Mouse (Mus musculus) kidney, adult 2 months (tissue): ENCODE measurements around the gene Egfl8. TPM values are rescaled to one million over a fixed set of nuclear protein-coding genes. Genes with fewer than 3 reads are reported as not detected.

Source experiments
- DNase-seq: peaks from one replicate; pipeline ENCODE4 v3.0.0; 2021
- H3K27ac ChIP-seq: fragments of 200-500 bp; 2 replicates; pipeline ENCODE4 v1.5.1; 2012; ENCODE audit warnings: low read depth, low read length, control low read depth, inconsistent platforms; ENCODE audit not compliant: insufficient read depth
- H3K27me3 ChIP-seq: fragments of 200-500 bp; replicated peaks from 2 replicates; pipeline ENCODE4 v1.6.1; 2012; ENCODE audit warnings: mild to moderate bottlenecking, moderate library complexity, low read length, inconsistent platforms; ENCODE audit not compliant: control insufficient read depth, insufficient read depth
- H3K36me3 ChIP-seq: fragments of 200-500 bp; 2 replicates; pipeline ENCODE4 v1.6.1; 2012; ENCODE audit warnings: mild to moderate bottlenecking, moderate library complexity, low read length, inconsistent platforms; ENCODE audit not compliant: control insufficient read depth, insufficient read depth
- H3K4me1 ChIP-seq: fragments of 200-500 bp; 2 replicates; pipeline ENCODE4 v1.6.1; 2011; ENCODE audit warnings: low read length; ENCODE audit not compliant: control insufficient read depth, insufficient read depth
- H3K4me3 ChIP-seq: fragments of 200-500 bp; 2 replicates; pipeline ENCODE4 v1.5.1; 2011; ENCODE audit warnings: mild to moderate bottlenecking, low read depth, low read length, control low read depth; ENCODE audit not compliant: insufficient read depth
- CTCF ChIP-seq: fragments of 200-500 bp; conservative IDR thresholded peaks from 2 replicates; pipeline ENCODE4 v1.5.1; 2011; ENCODE audit warnings: low read depth, mild to moderate bottlenecking, control low read depth, low read length, moderate library complexity, mixed read lengths; ENCODE audit not compliant: insufficient read depth, insufficient read length
- POLR2A ChIP-seq: fragments of 200-500 bp; IDR thresholded peaks from one replicate; pipeline ENCODE4 v1.6.1; 2011; ENCODE audit warnings: low read depth, low read length, control low read depth
- WGBS: fragments of 180-500 bp; shearing (Covaris S2); methylation state at CpG from one replicate; pipeline ENCODE4 v1.1.7; 2018; 5-methylcytosine and 5-hydroxymethylcytosine counted together
- polyA plus RNA-seq: library from polyadenylated mRNA; depleted of rRNA; stranded (reverse); fragments of >200 nt; gene quantifications from 2 replicates; pipeline ENCODE4 v1.2.3, GENCODE M21; 2012

The Egfl8 gene
- polyA plus RNA-seq, 1 experiment: 5.1 TPM

DNA sequence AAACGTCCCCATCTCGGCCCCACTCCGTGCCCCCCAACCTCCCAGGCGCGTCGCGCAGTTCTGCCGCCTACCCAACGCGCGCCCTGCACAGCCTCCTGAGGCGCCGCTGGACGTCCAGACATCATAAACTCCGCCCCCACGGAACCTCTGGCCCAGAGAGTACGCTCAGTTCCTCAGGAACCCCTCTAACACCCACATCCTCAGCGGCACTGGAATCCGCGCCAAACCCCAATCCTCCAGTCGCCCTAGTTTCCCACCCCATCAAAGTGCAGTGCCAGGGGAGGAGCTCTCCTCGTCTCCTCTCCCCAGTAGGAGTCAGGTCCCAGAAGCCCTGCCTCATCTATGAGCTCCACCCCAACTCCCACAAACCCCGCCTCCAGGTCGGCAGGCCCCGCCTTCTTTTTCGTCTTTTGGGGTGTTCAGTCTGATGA, 16.5 kb upstream of the Egfl8 start:
- Histone ChIP-seq H3K27ac (peak overlapping the region; percentile 49), H3K4me3 (peak overlapping the region; percentile 52), H3K27me3 (no peaks in the 10 kb centered on the region), H3K36me3 (no peaks in the 10 kb centered on the region), H3K4me1 (peaks cover 9% of the 10 kb centered on the region; the same call in 1 of the 2 replicates)
- DNase-seq: peak; percentile 92
- no peak for TF ChIP-seq CTCF
- no peak for TF ChIP-seq POLR2A
- 3% methylated on average over 26 of the region's 26 CpGs for WGBS

DNA sequence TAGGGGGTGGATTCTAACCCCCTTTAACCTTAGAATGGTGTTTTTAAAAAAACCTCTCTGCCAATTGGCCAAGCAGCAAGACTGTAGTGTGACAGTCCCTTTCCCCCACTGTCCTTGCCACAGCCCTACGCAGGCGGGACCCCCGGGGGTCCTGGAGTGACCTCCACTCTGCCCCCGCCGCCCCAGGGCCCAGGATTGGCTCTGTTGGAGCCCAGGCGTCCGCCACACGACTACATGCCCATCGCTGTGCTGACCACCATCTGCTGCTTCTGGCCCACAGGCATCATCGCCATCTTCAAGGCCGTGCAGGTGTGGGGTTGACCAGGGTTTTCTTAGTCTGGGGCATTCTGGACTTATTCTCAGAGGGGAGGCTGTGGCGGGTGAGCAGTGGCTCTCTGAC, 15.9 kb upstream of the Egfl8 start:
- Histone ChIP-seq H3K36me3 (no peaks in the 10 kb centered on the region), H3K27ac (no peak overlapping the region), H3K27me3 (no peaks in the 10 kb centered on the region), H3K4me1 (peaks cover 9% of the 10 kb centered on the region; the same call in 1 of the 2 replicates), H3K4me3 (no peak overlapping the region)
- DNase-seq: no peak
- 25% methylated on average over 12 of the region's 12 CpGs for WGBS
- TF ChIP-seq CTCF (no peak), POLR2A (no peak)

DNA sequence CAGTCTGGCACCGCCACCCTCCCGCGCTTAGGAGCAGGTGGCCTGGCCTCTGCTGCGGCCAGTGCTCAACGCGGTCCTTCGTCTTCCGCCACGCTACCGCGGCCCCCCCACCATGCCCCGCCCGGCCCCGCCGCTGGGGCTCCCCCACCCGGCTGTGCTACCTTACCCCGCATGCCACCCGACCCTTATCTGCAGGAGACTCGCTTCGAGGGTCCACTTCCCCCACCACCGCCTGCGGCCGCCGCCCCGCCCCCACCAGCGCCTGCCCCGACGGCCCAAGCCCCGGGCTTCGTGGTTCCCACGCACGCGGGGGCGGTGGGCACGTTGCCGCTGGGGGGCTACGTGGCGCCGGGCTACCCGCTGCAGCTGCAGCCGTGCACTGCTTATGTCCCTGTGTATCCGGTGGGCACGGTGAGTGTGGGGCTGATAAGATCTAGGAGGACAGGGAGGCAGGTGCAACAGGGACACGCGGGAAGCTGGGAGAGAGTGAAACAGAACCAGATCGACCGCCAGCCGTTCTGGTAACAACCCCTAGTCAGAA, 15.1 kb upstream of the Egfl8 start:
- Histone ChIP-seq H3K36me3 (no peaks in the 10 kb centered on the region), H3K27ac (no peak overlapping the region), H3K27me3 (no peaks in the 10 kb centered on the region), H3K4me1 (peaks cover 12% of the 10 kb centered on the region; the same call in 1 of the 2 replicates), H3K4me3 (peak overlapping the region; percentile 7; the same call in 1 of the 2 replicates)
- TF ChIP-seq POLR2A: no peak
- TF ChIP-seq CTCF: no peak
- no peak for DNase-seq
- 11% methylated on average over 48 of the region's 48 CpGs for WGBS

DNA sequence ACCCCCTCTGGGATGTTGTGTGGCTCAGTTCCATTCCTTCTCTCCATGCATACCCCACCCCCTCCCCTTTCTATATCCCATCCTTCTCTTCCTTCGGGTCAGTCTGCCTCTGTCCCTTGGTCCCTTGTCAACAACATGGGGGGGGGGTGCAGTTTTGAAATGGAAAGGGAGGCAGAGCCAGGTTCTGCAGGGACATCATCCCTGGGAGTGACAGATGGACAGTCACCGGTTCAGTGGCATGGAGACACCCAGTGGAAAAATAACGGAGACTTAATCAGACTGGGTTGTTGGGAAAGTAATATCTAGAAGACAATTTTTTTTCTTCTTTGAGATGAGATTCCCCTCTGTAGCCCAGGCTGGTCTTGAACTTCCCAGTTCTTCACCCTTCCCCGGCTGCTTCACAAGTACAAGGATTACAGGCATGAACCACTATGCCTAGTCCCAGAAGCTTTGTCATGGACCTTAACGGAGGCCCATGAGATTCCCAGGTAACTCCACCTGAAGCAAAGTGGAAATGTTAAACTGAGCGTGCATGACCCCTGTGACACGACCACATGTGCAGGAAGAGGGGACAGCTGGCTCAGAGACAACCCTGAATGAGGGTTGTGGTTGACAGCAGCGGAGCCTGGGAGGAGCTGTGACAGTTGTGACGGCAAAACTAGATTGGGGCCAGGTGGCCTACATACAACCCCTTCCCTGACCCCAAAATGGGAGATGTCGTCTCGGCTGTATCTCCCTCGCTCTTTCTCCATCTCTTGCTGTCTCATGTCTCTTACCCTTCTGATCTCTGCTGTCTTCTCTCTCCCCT, 14.2 kb upstream of the Egfl8 start:
- peaks cover 15% of the 10 kb centered on the region for H3K4me1 ChIP-seq
- H3K27ac ChIP-seq: no peak overlapping the region
- peak overlapping the region; percentile 26 for H3K4me3 ChIP-seq
- peaks cover 2% of the 10 kb centered on the region; the same call in 1 of the 2 replicates for H3K36me3 ChIP-seq
- WGBS: 68% methylated on average over 12 of the region's 12 CpGs
- DNase-seq: no peak
- H3K27me3 ChIP-seq: no peaks in the 10 kb centered on the region
- no peak for TF ChIP-seq POLR2A
- no peak for TF ChIP-seq CTCF

DNA sequence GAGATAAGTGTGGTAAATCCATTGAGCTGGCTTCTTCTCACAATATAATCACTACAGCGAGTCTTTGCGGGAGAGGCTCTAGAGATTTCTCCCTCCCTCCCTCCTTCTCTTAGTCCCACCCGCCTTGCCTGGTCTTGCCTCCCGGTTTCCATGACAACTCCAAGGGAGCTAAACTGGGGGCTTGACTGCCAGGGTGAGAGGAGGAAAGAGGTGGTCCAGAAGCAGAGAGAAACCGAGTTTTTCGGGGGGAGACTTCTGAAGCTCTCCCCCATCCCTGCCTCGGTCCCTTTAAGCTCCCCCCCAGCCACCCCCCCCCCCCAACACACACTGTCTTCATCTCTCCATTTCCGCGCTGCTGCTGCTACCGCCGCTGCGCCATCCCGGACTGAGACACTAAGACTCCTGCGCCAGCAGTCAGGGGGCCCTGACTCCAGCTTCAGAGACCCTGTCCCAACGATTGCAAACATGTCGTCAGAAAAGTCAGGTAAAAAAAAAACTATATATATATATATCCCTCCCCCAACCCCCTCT, 13.5 kb upstream of the Egfl8 start, which contains the start of gene Prrt1:
TSS of gene Prrt1 (plus strand) at position 313 of the 531 bp plus-strand sequence.
- Histone ChIP-seq H3K4me1 (peaks cover 15% of the 10 kb centered on the region), H3K27ac (peak within 1 kb of the TSS; percentile 99), H3K27me3 (no peaks in the 10 kb centered on the region), H3K36me3 (peaks cover 2% of the 10 kb centered on the region; the same call in 1 of the 2 replicates), H3K4me3 (peak within 1 kb of the TSS; percentile 81)
- DNase-seq: no peak
- no peak for TF ChIP-seq CTCF
- TF ChIP-seq POLR2A: no peak
- 25% methylated on average over 16 of the region's 16 CpGs for WGBS

DNA sequence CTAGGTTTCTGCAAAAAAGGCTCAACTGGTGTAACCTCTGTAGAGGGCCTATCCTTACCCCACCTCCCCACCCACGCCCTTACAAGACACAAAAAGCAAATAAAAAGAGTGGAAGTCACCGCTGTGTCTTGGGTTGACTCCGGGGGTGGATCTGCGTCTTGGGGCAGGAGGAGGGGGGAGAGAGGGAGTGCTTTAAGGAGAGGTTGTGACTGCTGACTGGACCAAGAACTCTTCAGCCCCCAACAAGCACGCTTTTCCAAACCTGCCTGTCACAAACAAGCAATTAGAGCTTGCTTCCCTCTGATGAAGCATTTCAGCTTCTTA, 12.8 kb upstream of the Egfl8 start:
- TF ChIP-seq POLR2A (no peak), CTCF (no peak)
- no peaks in the 10 kb centered on the region for H3K27me3 ChIP-seq
- 32% methylated on average over 5 of the region's 5 CpGs for WGBS
- no peak for DNase-seq
- H3K4me1 ChIP-seq: peaks cover 15% of the 10 kb centered on the region
- peak overlapping the region; percentile 81; the same call in 1 of the 2 replicates for H3K4me3 ChIP-seq
- H3K27ac ChIP-seq: peak overlapping the region; percentile 99
- H3K36me3 ChIP-seq: peaks cover 2% of the 10 kb centered on the region; the same call in 1 of the 2 replicates
